Mouse (Mus musculus) testis, adult 2 months (tissue): ENCODE measurements around the gene Spata2. TPM values are rescaled to one million over a fixed set of nuclear protein-coding genes. Genes with fewer than 3 reads are reported as not detected.

Experiments used
- H3K27ac ChIP-seq: fragments of 200-500 bp; 2 replicates; pipeline ENCODE4 v1.5.1; 2012; ENCODE audit warnings: low read depth, low read length; ENCODE audit not compliant: control insufficient read depth, insufficient read depth
- H3K27me3 ChIP-seq: fragments of 200-500 bp; 2 replicates; pipeline ENCODE4 v1.6.1; 2012; ENCODE audit warnings: mild to moderate bottlenecking, low read length, moderate library complexity; ENCODE audit not compliant: control insufficient read depth, insufficient read depth
- H3K36me3 ChIP-seq: fragments of 200-500 bp; 2 replicates; pipeline ENCODE4 v1.6.1; 2012; ENCODE audit warnings: mild to moderate bottlenecking, low read length; ENCODE audit not compliant: control insufficient read depth, insufficient read depth
- H3K4me1 ChIP-seq: fragments of 200-500 bp; 2 replicates; pipeline ENCODE4 v1.6.1; 2012; ENCODE audit warnings: low read length; ENCODE audit not compliant: control insufficient read depth, insufficient read depth
- H3K4me3 ChIP-seq: fragments of 200-500 bp; 2 replicates; pipeline ENCODE4 v1.5.1; 2012; ENCODE audit warnings: low read depth, mild to moderate bottlenecking, low read length, moderate library complexity, mixed read lengths; ENCODE audit not compliant: control insufficient read depth
- CTCF ChIP-seq: fragments of 200-500 bp; IDR thresholded peaks from 2 replicates; pipeline ENCODE4 v1.5.1; 2012; ENCODE audit warnings: low read depth, mild to moderate bottlenecking, inconsistent platforms, low read length, moderate library complexity; ENCODE audit not compliant: control insufficient read depth, insufficient read depth, insufficient replicate concordance
- POLR2A ChIP-seq: fragments of 200-500 bp; IDR thresholded peaks from 2 replicates; pipeline ENCODE4 v1.6.1; 2012; ENCODE audit warnings: low read depth, mild to moderate bottlenecking, inconsistent platforms, low read length, moderate library complexity; ENCODE audit not compliant: control insufficient read depth
- polyA plus RNA-seq: library from polyadenylated mRNA; depleted of rRNA; stranded (reverse); fragments of >200 nt; gene quantifications from 2 replicates; pipeline ENCODE4 v1.2.3, GENCODE M21; 2012; rRNA removed

Spata2 gene
- polyA plus RNA-seq, 1 experiment, result 14.9 TPM

GRCm38 (mm10) chr2:167443411-167444193 is 49.1 kb downstream of the Spata2 start:
- no peaks in the 10 kb centered on the region for H3K27me3 ChIP-seq
- H3K4me3 ChIP-seq, result peak overlapping the region; percentile 67
- no peaks in the 10 kb centered on the region for H3K4me1 ChIP-seq
- H3K27ac ChIP-seq, result no peak overlapping the region
- no peak for TF ChIP-seq POLR2A
- peaks cover 1% of the 10 kb centered on the region for H3K36me3 ChIP-seq

- Histone ChIP-seq H3K36me3 (peaks cover 3% of the 10 kb centered on the region; the same call in 1 of the 2 replicates), H3K27me3 (no peaks in the 10 kb centered on the region), H3K4me3 (no peak overlapping the region), H3K27ac (no peak overlapping the region), H3K4me1 (no peaks in the 10 kb centered on the region)
- TF ChIP-seq CTCF (no peak), POLR2A (no peak)
These were observed 53.3 kb downstream of the Spata2 start for GRCm38 (mm10) chr2:167439422-167439821.

- Histone ChIP-seq H3K4me3 (no peak overlapping the region), H3K27me3 (no peaks in the 10 kb centered on the region), H3K27ac (no peak overlapping the region), H3K4me1 (no peaks in the 10 kb centered on the region), H3K36me3 (peaks cover 3% of the 10 kb centered on the region; the same call in 1 of the 2 replicates)
- no peak for TF ChIP-seq CTCF
- no peak for TF ChIP-seq POLR2A
These were observed 56.3 kb downstream of the Spata2 start for GRCm38 (mm10) chr2:167436371-167436770.

- H3K4me1 ChIP-seq, result no peaks in the 10 kb centered on the region
- H3K27me3 ChIP-seq, result no peaks in the 10 kb centered on the region
- 0 out of 2 replicates have a peak, but pooled peaks cover 1% of the 10 kb centered on the region for H3K36me3 ChIP-seq
- no peak overlapping the region for H3K27ac ChIP-seq
- no peak overlapping the region for H3K4me3 ChIP-seq
- TF ChIP-seq CTCF (no peak), POLR2A (no peak)
These were observed 57.1 kb downstream of the Spata2 start for GRCm38 (mm10) chr2:167435631-167436030.

GRCm38 (mm10) chr2:167434570-167434969 is 58.1 kb downstream of the Spata2 start:
- TF ChIP-seq POLR2A (no peak), CTCF (no peak)
- Histone ChIP-seq H3K4me1 (no peaks in the 10 kb centered on the region), H3K27ac (no peak overlapping the region), H3K27me3 (no peaks in the 10 kb centered on the region), H3K36me3 (peaks cover 1% of the 10 kb centered on the region; the same call in 1 of the 2 replicates), H3K4me3 (no peak overlapping the region)

- Histone ChIP-seq H3K4me1 (no peaks in the 10 kb centered on the region), H3K4me3 (no peak overlapping the region), H3K27ac (no peak overlapping the region), H3K36me3 (peaks cover 8% of the 10 kb centered on the region), H3K27me3 (no peaks in the 10 kb centered on the region)
- TF ChIP-seq CTCF (no peak), POLR2A (no peak)
These were observed 61.3 kb downstream of the Spata2 start for GRCm38 (mm10) chr2:167431418-167431776.

Other genes starting within 250 kb of the Spata2 start
- gene B4galt5, start 143.7 kb downstream of the Spata2 start, polyA plus RNA-seq, result 5.4 and 5.8 TPM in 2 replicates
- gene Slc9a8, start 71.2 kb downstream of the Spata2 start, polyA plus RNA-seq, result 53.5 and 63.4 TPM in 2 replicates
- gene Rnf114, start 242 bp downstream of the Spata2 start, polyA plus RNA-seq, result 69.1 and 70.1 TPM in 2 replicates
- 7.9 TPM in 2 replicates for gene Snai1, start 45.3 kb upstream of the Spata2 start, polyA plus RNA-seq
- gene Ube2v1, start 139.2 kb upstream of the Spata2 start, polyA plus RNA-seq, result 17.9 and 21.6 TPM in 2 replicates
- 41.0 and 48.4 TPM in 2 replicates for gene Gm20431, start 168.6 kb upstream of the Spata2 start, polyA plus RNA-seq
- 2.9 and 4.0 TPM in 2 replicates for gene Cebpb, start 196.0 kb upstream of the Spata2 start, polyA plus RNA-seq
- gene Tmem189, start 196.9 kb upstream of the Spata2 start, polyA plus RNA-seq, result 97.4 and 99.8 TPM in 2 replicates